Mouse (Mus musculus) lung, postnatal 0 days (tissue): ENCODE results near the gene Rnf149.

Experiments used
- CTCF ChIP-seq: IDR thresholded peaks from 2 replicates; pipeline ENCODE4 v1.5.1; 2016; ENCODE audit warnings: antibody characterized with exemption, mild to moderate bottlenecking
- EP300 ChIP-seq: IDR thresholded peaks from 2 replicates; pipeline ENCODE4 v1.6.1; 2016; ENCODE audit warnings: antibody characterized with exemption, mild to moderate bottlenecking, control low read depth

- TF ChIP-seq CTCF (no peak), EP300 (no peak)
Observed at GRCm38 (mm10) chr1:39613061-39613460, 35.9 kb upstream of the Rnf149 start.
